Mouse (Mus musculus): Measurements from ENCODE around the gene Palm. TPM values are rescaled to one million over a fixed set of nuclear protein-coding genes. Genes with fewer than 3 reads are reported as not detected.

Palm gene
- polyA plus RNA-seq, 1 experiment from 2014 or later = 303 TPM

DNA sequence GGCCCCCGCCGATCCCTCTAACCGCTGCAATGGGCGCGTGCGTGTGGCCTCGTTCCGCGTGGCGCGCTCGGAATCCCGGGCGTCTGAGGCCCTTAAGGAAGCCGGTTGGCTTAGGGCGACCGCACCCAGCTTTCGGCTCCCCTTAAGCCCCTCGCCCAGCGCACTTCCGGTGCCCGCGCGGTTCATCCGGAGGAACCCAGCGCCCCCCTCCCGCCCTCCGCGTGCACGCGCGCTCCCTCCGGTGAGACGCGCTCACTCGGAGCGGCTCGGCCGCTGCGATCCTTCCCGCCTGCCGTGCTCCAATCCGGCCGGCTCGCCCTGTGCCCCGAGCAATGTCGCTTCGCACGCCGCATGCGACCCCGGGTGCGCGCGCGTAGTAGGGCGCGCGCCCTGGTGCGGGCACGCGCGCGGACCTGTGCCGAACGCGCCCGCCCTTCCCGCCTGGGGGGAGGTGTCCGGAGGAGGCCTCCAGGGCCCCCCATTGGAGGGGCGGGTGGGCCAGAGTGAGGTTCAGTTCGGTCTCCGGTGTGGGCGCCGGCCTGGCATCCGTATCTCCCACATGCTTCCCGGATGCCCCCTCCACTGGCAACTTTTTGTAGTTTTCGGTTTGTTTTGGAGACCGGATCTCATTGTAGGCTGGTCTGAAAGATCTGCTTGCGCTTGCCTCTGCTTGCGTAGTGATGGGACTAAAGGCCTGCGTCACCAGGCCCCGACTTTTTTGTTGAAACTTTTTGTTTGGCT is 61.6 kb downstream of the Palm start:
- peak overlapping the region; percentile 99 for H3K27ac ChIP-seq (replicated peaks)
- WGBS = under 1% methylated on average over 83 of the region's 83 CpGs
- peak overlapping the region; percentile 90 for H3K4me2 ChIP-seq
- peak overlapping the region; percentile 82 for H3K4me3 ChIP-seq
- no peaks in the 10 kb centered on the region for H3K27me3 ChIP-seq
- H3K36me3 ChIP-seq = peaks cover 11% of the 10 kb centered on the region
- peak overlapping the region; percentile 92 for H3K9ac ChIP-seq
- peak; percentile 6 for ATAC-seq (ENCODE audit: low FRiP score, low read depth)
- peaks cover 79% of the 10 kb centered on the region for H3K4me1 ChIP-seq (replicated peaks)
- H3K9me3 ChIP-seq = no peaks in the 10 kb centered on the region

- Histone ChIP-seq H3K4me1 (replicated peaks) (peaks cover 75% of the 10 kb centered on the region), H3K27me3 (no peaks in the 10 kb centered on the region), H3K4me3 (peak overlapping the region; percentile 82), H3K4me2 (peak overlapping the region; percentile 90), H3K9ac (peak overlapping the region; percentile 92), H3K9me3 (no peaks in the 10 kb centered on the region), H3K27ac (replicated peaks) (peak overlapping the region; percentile 99), H3K36me3 (peaks cover 18% of the 10 kb centered on the region)
- ATAC-seq (ENCODE audit: low FRiP score, low read depth) = no peak
- WGBS = 4% methylated on average over 10 of the region's 10 CpGs
Observed at GRCm38 (mm10) chr10:79855558-79856184, 62.3 kb downstream of the Palm start.

DNA sequence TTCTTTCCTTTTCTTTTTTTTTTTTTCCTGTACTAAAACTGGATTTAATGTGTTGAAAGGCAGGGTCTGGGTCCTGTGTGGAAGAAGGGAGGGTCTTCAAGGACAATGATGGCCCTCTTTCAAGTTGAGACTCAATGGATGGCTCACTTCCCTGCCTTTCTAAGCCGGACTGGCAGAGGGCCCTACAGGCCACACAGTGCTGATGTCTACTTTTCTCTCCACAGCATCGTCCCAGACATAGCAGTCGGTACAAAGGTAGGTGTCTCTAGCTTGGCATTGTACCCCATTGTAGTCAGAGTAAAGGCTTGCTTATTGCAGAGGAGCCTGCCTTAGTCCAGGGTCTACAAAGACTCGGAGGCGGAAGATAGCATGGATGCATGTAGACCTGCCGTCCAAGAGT is 62.9 kb downstream of the Palm start:
- ATAC-seq (ENCODE audit: low FRiP score, low read depth) = no peak
- peak overlapping the region; percentile 82 for H3K4me3 ChIP-seq
- H3K4me2 ChIP-seq = peak overlapping the region; percentile 90
- WGBS = 39% methylated on average over 6 of the region's 6 CpGs
- H3K27ac ChIP-seq (replicated peaks) = peak overlapping the region; percentile 99
- peaks cover 70% of the 10 kb centered on the region for H3K4me1 ChIP-seq (replicated peaks)
- no peaks in the 10 kb centered on the region for H3K27me3 ChIP-seq
- H3K9me3 ChIP-seq = no peaks in the 10 kb centered on the region
- peak overlapping the region; percentile 92 for H3K9ac ChIP-seq
- peaks cover 24% of the 10 kb centered on the region for H3K36me3 ChIP-seq

DNA sequence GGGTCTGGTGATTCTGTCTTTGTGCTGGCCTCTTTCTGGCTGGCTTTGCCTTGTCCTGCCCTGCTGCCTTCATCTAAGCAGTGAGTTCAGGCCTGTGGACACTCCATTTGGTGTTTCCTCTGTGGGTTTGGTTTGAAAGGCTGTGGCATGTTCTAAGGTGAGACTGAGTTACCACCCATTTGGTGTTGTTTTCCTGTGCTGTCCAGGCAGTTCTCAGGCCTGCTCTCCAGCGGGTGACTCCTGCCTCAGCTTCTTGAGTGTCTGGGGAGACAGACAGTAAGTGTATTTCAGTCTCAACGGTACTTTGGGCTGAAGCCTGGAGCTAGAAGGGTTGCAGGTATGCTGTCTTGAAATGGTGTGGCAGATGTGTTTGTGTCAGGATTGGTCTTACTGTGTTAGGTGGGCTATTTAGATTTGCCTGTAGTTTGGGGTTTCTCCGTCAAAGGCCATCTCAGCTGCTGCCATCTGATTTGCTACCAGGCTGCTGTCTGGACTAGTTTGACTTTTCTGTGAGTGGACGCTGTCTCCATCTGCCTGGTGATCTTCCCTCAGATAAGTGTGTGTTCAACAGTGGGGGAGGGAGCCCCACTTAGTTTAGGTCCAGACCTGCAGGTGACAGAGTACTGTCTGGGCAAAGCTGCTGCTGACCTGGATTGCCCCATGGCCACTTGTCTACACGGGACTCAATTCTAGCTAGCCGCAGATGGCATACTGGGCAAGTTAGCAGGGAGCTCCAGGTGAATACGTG is 63.5 kb downstream of the Palm start:
- peaks cover 29% of the 10 kb centered on the region for H3K36me3 ChIP-seq
- peak overlapping the region; percentile 90 for H3K4me2 ChIP-seq
- H3K27me3 ChIP-seq = no peaks in the 10 kb centered on the region
- H3K27ac ChIP-seq (replicated peaks) = peak overlapping the region; percentile 99
- H3K4me1 ChIP-seq (replicated peaks) = peaks cover 64% of the 10 kb centered on the region
- H3K4me3 ChIP-seq = peak overlapping the region; percentile 82
- H3K9me3 ChIP-seq = no peaks in the 10 kb centered on the region
- H3K9ac ChIP-seq = peak overlapping the region; percentile 92; the same call in 1 of the 2 replicates
- ATAC-seq (ENCODE audit: low FRiP score, low read depth) = no peak
- WGBS = 46% methylated on average over 7 of the region's 7 CpGs

GRCm38 (mm10) chr10:79857452-79857811 is 64.1 kb downstream of the Palm start:
- Histone ChIP-seq H3K4me3 (peak overlapping the region; percentile 82), H3K27me3 (no peaks in the 10 kb centered on the region), H3K36me3 (peaks cover 35% of the 10 kb centered on the region), H3K27ac (replicated peaks) (peak overlapping the region; percentile 99), H3K4me2 (peak overlapping the region; percentile 90), H3K9ac (peak overlapping the region; percentile 92; the same call in 1 of the 2 replicates), H3K4me1 (replicated peaks) (peaks cover 58% of the 10 kb centered on the region), H3K9me3 (no peaks in the 10 kb centered on the region)
- ATAC-seq (ENCODE audit: low FRiP score, low read depth) = no peak
- WGBS = 21% methylated on average over 4 of the region's 4 CpGs

DNA sequence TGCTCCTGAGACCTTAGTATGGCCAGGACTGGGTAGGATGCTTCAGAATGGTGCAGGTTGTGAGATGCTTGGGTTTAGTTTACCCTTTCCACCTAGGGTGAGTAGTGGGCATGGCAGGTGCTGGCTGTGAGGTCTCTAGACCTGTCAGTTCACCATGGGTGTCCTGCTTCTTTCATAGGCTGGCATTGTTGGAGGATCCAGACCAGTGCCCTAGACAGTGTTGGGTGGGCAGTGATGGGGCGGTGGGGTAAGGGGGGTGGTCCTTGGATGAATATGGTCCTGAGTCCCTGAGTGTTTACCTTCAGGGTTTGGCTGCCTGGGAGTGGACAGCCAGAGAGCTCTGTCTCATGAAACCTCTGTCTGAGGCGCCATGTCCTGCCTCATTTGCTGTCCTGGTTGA is 64.5 kb downstream of the Palm start:
- no peak for ATAC-seq (ENCODE audit: low FRiP score, low read depth)
- Histone ChIP-seq H3K4me1 (replicated peaks) (peaks cover 54% of the 10 kb centered on the region), H3K4me2 (peak overlapping the region; percentile 90), H3K9me3 (no peaks in the 10 kb centered on the region), H3K36me3 (peaks cover 39% of the 10 kb centered on the region), H3K9ac (0 out of 2 replicates have a peak overlapping the region, but pooled peaks have one; percentile 2), H3K4me3 (peak overlapping the region; percentile 82), H3K27ac (replicated peaks) (peak overlapping the region; percentile 65), H3K27me3 (no peaks in the 10 kb centered on the region)
- 54% methylated on average over 2 of the region's 2 CpGs for WGBS

DNA sequence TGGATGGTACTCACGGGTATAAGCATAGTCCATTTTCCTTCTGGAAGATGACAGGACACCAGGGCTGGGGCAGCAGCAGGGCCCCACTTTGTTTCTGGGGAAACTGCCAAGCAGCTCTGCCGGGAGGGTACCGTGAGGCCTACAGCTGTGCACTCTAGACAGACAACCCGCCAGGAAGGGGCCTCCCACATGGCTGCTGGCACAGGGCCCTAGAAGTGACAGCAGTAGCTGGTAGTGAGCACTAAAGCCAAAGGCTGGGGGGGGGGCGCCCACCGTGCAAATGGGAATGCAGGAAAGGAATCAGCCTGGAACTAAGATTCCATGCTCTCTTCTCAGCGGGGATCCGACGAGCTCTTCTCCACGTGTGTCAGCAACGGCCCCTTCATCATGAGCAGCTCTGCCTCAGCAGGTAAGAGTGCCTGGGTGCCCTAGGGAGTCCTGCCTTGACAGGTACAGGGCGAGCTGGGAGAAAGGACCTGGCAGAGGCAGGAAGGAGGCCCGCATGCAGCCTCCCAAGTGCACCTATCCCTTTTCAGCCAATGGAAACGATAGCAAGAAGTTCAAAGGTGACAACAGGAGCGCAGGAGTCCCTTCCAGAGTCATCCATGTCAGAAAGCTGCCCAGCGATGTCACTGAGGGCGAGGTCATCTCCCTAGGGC is 65.2 kb downstream of the Palm start:
- no peak for ATAC-seq (ENCODE audit: low FRiP score, low read depth)
- peaks cover 45% of the 10 kb centered on the region for H3K36me3 ChIP-seq
- WGBS = 39% methylated on average over 17 of the region's 17 CpGs

GRCm38 (mm10) chr10:79859116-79859515 is 65.7 kb downstream of the Palm start:
- Histone ChIP-seq H3K27ac (replicated peaks) (no peak overlapping the region), H3K9me3 (no peaks in the 10 kb centered on the region), H3K4me3 (no peak overlapping the region), H3K27me3 (no peaks in the 10 kb centered on the region), H3K4me1 (replicated peaks) (peaks cover 45% of the 10 kb centered on the region), H3K4me2 (no peak overlapping the region), H3K36me3 (peaks cover 47% of the 10 kb centered on the region), H3K9ac (no peak overlapping the region)
- no peak for ATAC-seq (ENCODE audit: low FRiP score, low read depth)
- 82% methylated on average over 11 of the region's 11 CpGs for WGBS

More for the DNA sequence above, 65.2 kb downstream of the Palm start:
- Histone ChIP-seq H3K4me3 (peak overlapping the region; percentile 82; the same call in 1 of the 2 replicates), H3K9me3 (no peaks in the 10 kb centered on the region), H3K27me3 (no peaks in the 10 kb centered on the region), H3K9ac (no peak overlapping the region), H3K4me2 (peak overlapping the region; percentile 90), H3K27ac (replicated peaks) (0 out of 2 replicates have a peak overlapping the region, but pooled peaks have one; percentile 65), H3K4me1 (replicated peaks) (peaks cover 47% of the 10 kb centered on the region)

GRCm38 (mm10) chr10:79860079-79860911 is 66.9 kb downstream of the Palm start:
- Histone ChIP-seq H3K27ac (replicated peaks) (no peak overlapping the region), H3K36me3 (peaks cover 56% of the 10 kb centered on the region), H3K4me1 (replicated peaks) (peaks cover 53% of the 10 kb centered on the region), H3K4me3 (no peak overlapping the region), H3K27me3 (no peaks in the 10 kb centered on the region), H3K9ac (no peak overlapping the region), H3K4me2 (no peak overlapping the region), H3K9me3 (no peaks in the 10 kb centered on the region)
- ATAC-seq (ENCODE audit: low FRiP score, low read depth) = no peak
- WGBS = 91% methylated on average over 26 of the region's 26 CpGs

DNA sequence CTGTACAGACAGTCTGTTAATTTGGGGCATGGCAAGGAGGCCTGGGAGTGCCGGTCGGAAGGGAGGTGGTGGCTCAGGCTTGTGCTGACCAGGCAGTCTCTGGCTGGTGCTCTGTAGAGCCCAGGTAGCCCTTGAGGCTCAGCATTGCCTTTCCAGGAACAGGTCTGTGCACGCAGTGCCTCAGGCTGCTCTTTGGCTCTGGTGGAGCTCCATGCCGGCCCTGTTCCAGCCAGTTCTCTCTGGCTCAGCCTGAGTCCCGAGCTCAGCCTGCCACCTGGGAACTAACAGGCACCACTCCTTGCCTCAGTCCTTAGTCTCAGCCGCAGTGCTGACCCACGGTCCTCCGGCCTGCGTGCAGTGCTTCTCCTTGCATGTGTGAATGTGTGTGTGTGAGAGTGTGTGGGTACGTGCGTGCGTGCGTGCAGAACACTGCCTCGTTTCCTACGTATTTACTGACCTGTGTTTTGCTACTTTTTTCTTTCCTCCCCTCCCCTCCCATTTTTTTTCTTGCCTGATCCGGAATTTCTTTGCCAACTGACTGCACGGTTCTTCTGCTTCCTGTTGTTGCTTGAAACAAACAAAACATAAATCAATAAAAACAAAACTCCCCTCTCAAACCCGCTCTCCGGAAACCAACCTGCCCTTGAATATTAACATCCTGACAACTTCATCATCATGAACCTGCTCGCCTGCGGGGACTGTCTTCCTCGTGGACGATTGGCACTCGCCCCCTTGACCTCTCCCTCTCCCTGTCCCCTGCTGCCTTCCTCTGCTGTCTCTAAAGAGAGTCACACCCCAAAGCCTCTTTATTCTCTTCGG is 68.1 kb downstream of the Palm start:
- Histone ChIP-seq H3K4me3 (no peak overlapping the region), H3K4me1 (replicated peaks) (peaks cover 49% of the 10 kb centered on the region), H3K27ac (replicated peaks) (no peak overlapping the region), H3K36me3 (peaks cover 67% of the 10 kb centered on the region), H3K4me2 (no peak overlapping the region), H3K27me3 (no peaks in the 10 kb centered on the region), H3K9ac (no peak overlapping the region), H3K9me3 (no peaks in the 10 kb centered on the region)
- WGBS = 76% methylated on average over 25 of the region's 25 CpGs
- ATAC-seq (ENCODE audit: low FRiP score, low read depth) = no peak
